Mouse (Mus musculus) adrenal gland, postnatal 25 days (tissue): ENCODE results near the gene Cdk18. TPM values are rescaled to one million over a fixed set of nuclear protein-coding genes. Genes with fewer than 3 reads are reported as not detected.
A peak's percentile ranks its signal among the peaks of the same experiment; 100 is the strongest.
"Not testable (repeated sequence)": the region's sequence is repeated elsewhere in the genome, so short reads cannot be mapped to it uniquely, and the experiment has no call there.

Source experiments
- DNase-seq: peaks from one replicate; pipeline ENCODE4 v3.0.0; 2021; ENCODE audit warnings: mixed read lengths
- long read RNA-seq: library from polyadenylated mRNA; stranded (forward); transcript quantifications from one replicate; pipeline ENCODE4 v2.0.0, GENCODE M21; 2021
- total RNA-seq: library from RNA; stranded (reverse); gene quantifications from 2 replicates; pipeline ENCODE4 v1.2.3, GENCODE M21; 2021

Cdk18 gene
- 16.5 and 18.0 TPM in 2 replicates for total RNA-seq
- long read RNA-seq, full-length matches to known transcripts = 9 of 19 reads
- long read RNA-seq, partial matches to known transcripts = 3 of 19 reads
- long read RNA-seq, other reads (novel, unspliced or antisense) = 7 of 19 reads

- DNase-seq = peak; percentile 77
Measured at GRCm38 (mm10) chr1:132139416-132139864, at the start of gene Cdk18. Cdk18 (minus strand) TSS chr1:132139684.

- no peak for DNase-seq
Measured at GRCm38 (mm10) chr1:132189231-132189630, 49.7 kb upstream of the Cdk18 start.

- DNase-seq = no peak
Measured at GRCm38 (mm10) chr1:132188442-132189066, 49.1 kb upstream of the Cdk18 start.

GRCm38 (mm10) chr1:132186303-132186702 is 46.8 kb upstream of the Cdk18 start:
- no peak for DNase-seq

- no peak for DNase-seq
Measured at GRCm38 (mm10) chr1:132171619-132172018, 32.1 kb upstream of the Cdk18 start.

DNA sequence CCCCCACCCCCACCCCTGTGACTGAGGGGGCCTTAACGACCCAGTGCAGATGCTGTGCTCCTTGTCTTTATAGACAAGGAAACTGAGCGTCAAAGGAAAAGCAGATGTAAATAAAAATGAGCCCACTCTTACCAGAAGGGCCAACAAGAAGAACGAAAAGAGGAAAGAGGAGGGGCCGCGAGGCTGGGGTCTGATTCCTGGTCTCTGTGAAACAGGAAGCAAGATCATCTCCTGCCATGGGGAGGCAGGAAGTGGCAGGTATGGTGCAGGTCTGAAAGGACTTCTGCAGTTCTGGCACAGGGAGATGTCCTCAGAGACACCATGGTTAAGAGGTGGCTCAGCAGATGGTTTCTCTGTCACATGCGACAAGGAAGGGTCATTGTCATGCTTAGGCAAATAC is 31.2 kb upstream of the Cdk18 start:
- no peak for DNase-seq

GRCm38 (mm10) chr1:132168115-132168767 is 28.8 kb upstream of the Cdk18 start:
- peak; percentile 55 for DNase-seq

GRCm38 (mm10) chr1:132165859-132166258 is 26.4 kb upstream of the Cdk18 start:
- no peak for DNase-seq

DNA sequence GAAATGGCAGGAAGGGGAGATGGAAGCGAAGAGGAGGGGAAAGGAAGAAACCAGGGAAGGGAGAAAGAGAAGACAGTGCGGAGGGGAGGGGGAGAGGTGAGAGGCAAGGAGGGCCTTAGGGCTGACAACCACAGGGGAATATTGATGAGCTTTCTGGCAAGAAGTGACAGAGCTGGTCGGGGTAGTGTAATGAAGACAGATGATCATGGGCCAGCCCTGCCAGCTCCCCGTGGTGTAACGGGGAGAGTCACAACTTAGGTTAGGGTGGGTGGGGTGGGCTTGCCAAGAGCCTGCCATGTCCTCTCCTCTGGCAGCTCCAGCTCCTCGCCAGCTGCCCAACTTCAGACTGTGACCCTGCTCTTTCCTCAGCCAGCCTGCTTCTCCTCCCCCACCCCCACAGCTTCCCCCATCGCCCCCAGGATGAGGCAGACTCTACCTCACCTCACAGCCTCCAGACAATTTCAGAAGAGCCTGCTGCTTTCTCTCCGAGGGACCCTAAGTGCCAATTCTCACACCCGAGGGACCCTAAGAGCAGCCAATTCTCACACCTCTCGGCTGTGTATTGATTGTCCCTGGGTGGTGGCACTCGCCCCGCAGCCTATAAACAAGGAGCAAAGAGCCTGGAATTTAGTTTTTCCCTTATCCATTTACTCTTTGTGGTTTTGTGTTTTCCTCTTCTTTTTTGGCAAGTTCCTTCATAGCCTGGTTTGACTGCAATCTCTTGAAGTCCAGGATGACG is 25.5 kb upstream of the Cdk18 start:
- DNase-seq = no peak

DNA sequence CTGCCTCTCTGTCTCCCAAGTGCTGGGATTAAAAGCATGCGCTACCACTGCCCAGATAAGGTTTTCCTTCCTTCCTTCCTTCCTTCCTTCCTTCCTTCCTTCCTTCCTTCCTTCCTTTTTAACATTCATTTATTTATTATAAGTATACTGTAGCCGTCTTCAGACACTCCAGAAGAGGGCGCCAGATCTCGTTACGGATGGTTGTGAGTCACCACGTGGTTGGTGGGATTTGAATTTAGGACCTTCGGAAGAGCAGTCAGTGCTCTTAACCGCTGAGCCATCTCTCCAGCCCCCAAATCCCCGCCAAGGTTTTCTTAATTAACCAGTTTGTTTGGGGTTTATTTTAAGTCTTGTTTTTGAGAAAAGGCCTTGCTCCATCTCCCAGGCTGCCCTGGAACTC is 23.1 kb upstream of the Cdk18 start:
- not testable (repeated sequence) for DNase-seq

DNA sequence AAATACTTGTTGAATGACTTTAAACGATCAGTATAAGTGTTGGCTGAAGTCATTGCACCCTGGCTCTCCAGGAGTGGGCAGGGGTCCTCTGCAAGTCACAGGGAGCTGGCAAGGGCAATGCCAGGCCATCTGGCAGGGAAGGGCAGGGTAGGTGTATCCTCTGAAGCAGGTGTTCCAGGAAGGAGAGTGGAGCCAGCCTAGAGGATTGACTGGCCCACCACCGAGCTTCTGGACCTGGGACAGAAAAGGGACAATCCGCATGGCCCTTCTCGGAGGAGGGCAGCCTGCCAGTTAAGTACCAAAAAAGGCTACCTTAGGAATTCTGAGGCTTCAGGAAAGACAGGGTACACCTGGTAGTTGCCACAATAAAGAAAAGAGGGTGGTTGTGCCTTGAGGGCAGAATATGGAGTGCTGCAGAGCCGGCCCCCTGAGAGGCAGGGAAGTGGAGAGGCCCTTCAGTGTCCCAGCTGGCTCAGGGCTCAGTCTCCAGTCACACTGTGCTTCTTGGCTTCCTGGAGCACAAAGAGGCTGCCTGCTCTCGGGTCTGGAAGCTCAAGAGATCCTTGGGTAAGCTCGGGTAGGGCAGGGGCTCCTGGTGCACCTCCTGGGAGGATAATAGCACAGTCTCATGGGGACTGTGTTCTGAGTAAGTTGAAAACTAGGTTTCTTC is 21.9 kb upstream of the Cdk18 start:
- DNase-seq = no peak

DNA sequence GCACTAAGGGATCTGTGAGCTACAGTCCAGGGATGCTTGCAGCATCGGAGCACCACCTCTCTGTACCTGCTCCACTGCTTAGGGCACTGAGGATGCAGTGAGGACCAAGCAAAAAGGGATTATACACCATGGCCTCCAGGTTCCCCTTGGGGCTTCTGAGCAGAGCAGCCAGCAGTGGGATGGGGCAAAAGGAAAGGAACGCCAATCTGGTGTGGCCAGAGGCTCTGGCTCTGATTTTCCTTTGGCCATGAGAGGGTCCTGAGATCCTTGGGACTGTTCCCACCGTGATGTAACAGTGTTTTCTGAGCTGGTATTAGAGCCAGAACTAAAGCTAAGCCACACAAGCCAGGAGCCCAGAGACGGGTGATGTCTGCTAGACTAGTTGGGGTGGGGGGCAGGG is 20.2 kb upstream of the Cdk18 start:
- DNase-seq = no peak

DNA sequence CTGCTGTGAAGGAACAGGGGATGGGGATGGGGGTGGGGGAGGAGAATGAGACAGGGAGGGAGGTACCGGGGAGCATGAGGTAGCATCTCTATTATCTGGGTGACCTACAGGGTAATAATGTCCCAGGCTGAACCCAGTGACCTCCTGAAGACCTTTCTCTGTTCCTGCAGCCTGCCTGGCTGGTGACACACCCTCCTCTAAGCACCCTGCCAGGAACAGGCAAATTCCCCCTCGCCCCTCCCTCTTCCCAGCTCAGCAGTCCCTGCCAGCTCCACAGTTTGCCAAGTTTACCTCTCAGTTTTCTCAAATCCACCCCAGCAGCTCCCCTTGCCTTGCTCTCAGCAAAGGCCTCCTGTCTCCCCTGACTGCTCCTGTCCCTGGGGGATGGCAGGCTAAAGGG is 19.3 kb upstream of the Cdk18 start:
- no peak for DNase-seq

- DNase-seq = no peak
Measured at GRCm38 (mm10) chr1:132157808-132158207, 18.3 kb upstream of the Cdk18 start.

- DNase-seq = peak; percentile 87
Measured at GRCm38 (mm10) chr1:132157016-132157781, 17.7 kb upstream of the Cdk18 start.

DNA sequence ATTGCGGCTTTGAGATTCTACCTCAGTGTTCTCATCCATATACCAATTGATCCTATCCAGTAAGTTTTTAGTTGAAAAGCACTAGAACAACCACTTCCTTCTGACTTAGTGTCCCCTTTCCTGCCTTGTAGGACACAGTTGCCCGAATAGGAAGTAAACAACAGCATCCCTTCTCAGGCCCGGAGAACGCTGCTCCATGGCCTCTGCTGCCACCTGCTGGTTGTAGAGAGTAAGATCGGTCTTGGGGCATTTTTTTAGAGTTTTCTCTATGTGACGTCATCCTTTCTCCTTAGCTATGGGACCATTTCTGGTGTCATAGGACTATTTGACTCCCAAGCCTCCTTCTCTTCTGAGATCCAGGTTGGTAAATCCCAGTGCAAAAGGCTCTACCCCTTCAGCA is 16.3 kb upstream of the Cdk18 start:
- DNase-seq = peak; percentile 82

- no peak for DNase-seq
Measured at GRCm38 (mm10) chr1:132153691-132154090, 14.2 kb upstream of the Cdk18 start.

GRCm38 (mm10) chr1:132153086-132153690 is 13.7 kb upstream of the Cdk18 start:
- DNase-seq = no peak

GRCm38 (mm10) chr1:132151908-132152307 is 12.4 kb upstream of the Cdk18 start:
- no peak for DNase-seq

DNA sequence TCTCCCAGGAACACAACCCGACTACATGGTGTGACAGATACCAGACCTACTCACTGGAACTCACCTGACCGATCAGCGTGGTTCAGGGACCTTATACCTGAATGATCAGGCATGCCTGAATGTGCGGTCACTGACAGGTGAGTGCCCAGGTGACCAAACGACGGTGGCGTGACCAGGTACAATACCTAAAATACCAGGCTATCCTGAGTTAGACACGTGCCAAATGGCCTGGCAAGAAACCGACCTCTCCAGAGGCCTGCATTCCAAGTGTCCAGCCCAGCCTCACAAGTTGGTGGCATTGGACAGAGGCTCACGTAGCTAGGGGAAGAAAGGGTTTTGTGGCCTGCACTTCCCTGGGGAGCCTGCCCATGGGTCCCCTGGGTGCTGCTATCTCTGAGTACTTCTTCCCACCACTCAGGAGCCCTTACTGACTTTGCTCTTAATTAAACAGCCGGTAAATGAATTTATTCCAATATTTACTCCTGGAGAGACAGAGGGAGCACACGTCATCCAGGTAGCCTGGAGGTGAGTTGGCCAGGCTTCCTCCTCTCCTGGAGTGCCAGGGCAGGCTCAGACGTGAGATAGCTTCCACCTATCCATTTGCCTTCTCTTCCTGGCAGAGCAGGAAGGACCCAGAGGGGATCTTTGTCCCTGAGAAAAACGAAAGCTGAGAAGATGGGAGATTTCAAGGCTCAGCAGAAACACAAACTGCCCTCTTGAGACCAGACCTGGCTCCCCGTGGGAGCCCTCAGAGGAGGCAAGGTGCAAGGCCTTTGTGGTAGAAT is 11.5 kb upstream of the Cdk18 start:
- no peak for DNase-seq
